Mouse (Mus musculus): Measurements from ENCODE around the gene Pou2f1.

The Pou2f1 gene

DNA sequence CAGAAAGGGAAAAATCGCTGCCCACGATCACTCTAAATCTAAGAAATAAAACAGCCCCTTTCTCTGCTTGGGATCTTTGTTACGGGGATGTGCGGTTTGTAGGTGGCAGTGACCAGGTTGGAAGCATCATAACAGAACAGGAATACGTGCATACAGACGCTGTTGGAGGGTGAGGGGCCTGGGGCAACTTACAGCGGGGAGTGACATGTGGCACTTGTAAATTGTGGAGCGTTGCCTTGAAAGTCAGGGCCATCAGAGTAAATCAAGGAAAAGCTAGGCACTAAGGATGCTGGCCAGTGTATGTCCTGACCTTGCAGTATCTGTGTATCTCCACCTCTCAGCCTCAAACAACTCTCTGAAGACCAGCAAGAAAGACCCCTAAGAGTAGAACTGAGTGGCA, 154.1 kb downstream of the Pou2f1 start:
- peak; percentile 56 for DNase-seq (ENCODE audit: low read depth)

DNA sequence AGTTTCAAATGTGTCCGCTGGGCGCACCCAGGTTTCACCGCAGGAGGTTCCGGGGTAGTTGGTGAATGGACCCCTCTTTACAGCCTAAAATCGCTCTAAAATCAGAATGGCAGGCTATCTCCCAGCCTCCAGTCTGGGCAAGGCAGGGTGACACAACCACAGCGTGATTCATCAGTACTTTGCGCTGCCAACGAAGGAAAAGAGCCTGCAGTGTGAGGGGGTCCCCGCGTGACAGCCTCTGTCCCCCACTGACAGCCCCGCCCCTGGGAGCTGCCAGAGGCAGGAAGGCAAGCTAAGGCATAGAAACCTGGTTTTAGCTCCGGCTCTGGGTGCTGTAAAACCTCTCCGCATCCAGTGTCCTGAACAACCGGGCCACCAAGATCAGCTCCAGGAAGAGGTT, 157.1 kb downstream of the Pou2f1 start:
- DNase-seq (ENCODE audit: low read depth): no peak

DNA sequence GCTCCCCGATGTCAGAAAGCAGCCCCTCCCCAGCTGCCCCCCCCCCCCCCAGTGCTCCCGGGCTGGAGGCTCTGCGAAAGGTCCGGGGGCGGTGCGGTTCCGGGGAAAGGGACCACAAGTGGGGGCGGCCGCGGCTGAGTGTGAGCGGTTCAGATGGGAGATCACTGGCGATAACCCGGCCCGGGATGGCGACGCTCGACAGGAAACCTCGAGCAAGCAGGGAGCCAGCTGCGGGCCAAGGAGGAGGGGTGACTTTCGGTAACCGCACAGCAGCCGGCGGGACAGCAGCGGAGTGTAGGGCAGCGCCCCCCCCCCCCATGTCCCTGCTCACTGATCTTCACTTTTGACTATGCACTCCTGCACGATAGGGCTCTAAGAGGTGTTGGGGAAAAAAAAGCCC, 157.5 kb downstream of the Pou2f1 start:
- peak; percentile 88 for DNase-seq (ENCODE audit: low read depth)

DNA sequence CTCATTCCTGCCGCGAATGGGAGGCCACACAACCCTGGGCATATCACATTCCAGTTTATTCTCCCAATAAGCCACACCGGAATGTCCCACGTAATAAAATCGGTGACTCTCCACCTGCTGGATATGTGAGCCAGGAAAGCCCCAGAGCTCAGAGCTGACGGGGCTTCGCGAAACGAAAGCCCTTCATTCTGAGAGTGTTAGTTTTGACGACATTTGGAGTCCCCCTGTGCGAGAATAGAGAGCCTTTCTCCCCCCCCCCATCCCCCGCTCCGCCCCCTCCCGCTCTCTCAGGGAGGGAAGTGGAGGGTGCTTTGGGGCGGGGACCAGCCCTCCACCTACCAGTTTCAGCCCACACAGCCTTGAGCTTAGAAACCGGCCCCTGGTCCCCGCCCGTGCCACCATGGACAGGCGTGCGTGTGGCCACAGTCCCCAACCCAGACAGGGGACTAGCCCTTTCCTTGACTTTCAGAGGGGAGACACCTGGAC, 158.0 kb downstream of the Pou2f1 start:
- peak; percentile 88 for DNase-seq (ENCODE audit: low read depth)

DNA sequence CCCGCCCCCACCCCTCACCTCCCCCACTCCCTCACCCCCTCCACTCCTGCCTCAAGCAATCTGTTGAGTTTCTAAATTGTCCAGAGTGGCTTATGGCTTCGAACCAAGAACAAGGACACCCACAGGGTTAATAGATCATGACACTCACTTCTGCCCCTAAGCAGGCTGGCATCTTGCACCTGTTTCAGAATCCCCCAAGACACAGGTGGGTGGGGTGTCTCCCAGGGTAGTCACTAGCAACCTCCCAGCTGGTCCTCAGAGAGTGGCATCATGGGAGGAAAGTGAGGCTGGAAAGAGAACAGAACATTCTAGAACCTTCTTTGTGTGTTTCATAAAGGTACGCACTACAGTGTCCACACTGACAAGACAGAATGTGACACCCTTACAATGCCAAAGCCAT, 158.9 kb downstream of the Pou2f1 start:
- peak; percentile 69 for DNase-seq (ENCODE audit: low read depth)

DNA sequence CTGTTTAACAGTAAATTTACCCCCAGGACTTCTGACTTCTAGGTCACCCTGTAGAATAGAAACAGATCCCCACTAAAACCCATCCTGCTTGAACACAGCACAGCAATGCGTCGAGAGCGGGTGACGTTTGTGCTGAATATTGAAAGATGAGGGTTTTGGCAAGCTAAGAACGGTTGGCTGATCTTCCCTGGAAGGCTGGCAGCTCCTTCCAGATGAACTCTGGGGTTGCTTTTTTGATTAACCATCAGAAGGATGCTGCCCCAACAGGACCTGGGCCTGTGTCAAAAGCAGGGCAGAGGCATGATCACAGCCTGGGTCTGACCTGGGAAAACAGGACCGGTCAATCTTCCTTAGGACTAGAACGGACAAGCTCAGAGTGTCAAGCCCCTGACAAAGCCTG, 160.3 kb downstream of the Pou2f1 start:
- no peak for DNase-seq (ENCODE audit: low read depth)

DNA sequence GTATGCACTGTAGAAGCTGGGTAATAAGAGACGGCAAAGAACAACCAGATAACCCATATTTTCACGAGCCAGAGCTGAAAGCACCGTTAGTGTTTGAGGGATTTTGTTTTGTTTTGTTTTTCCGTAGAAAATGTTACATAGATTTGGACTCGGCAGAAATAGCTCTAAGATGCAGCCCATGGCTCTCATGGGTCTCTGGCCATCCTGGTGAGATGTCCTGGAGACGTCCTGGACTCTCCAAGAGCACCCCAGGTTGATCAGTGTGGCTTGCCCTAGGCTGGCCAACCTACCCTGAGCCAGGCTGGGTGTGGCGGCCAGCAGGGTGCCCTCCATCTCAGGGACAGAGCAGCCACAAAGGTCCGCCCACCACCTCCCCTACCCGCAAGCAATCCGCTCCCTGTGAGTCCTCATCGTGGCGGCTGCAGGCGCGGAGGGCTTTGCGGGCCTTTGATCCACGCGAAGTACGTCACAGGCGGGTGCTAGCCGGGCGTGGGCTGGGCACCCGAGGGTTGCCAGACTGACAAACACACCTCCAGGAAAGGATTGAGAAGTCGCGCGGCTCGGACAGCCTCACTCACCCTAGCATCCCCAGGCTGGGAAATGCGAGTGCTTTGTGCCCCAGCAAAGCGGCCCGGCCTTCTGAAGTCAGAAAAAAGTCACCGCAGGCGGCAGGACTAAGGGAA, 161.8 kb downstream of the Pou2f1 start:
- peak; percentile 77 for DNase-seq (ENCODE audit: low read depth)

DNA sequence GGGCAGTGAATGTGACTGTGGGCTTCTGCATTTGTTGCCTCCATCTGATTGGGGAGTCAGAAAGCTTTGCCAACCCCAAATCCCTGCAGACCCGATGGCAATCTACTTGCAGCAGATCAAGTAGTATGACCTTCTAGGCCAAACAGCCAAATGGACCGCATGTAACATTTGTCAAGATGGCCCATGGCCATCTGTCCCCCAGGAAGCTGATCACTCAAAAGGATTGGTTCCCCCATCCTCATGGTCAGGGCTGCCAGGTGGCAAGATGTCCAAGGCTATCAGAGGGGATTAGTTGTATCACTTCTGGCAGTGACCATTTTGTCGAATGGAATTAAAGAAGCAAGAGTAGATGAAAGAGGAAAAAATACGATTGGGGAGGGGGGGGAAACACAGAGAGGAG, 163.3 kb downstream of the Pou2f1 start:
- no peak for DNase-seq (ENCODE audit: low read depth)

DNA sequence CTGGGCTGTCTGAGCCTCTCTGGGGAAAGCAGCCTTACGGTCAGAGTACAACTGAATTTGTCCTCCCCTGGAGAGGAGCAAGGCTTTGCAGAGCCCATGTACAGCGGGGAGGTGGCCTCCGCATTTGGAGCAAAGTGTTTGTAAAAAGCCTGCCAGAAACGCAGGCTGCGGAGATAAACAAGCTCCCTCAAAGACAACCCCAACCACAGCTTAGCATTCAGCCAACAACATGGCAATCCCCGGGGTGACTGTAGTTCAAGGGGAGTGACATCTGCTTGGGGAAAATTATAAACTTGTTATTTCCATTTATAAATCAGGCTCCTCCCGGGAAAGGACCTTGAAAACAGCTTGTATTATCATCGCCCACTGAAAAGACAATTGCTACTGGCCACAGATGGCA, 164.9 kb downstream of the Pou2f1 start:
- DNase-seq (ENCODE audit: low read depth): peak; percentile 81

DNA sequence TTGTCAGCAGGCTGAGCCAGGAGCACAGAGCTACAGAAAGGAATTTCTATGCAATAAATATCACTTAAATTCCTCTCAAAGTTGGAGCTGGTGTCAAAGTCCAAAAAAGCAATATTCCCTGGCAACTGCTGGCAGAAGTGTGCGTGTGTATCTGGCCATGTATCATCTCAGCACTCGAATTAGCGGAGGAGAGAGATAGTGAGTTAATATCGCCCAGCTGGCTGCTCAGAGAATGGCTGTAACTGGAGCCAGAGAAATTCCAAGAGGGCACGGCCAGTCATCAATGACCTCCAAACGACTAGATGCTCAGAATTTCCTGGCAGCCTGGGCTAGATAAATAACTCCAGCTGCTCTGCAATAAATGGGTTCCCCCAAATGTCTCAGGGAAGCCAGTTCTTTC, 166.0 kb downstream of the Pou2f1 start:
- DNase-seq (ENCODE audit: low read depth): no peak

DNA sequence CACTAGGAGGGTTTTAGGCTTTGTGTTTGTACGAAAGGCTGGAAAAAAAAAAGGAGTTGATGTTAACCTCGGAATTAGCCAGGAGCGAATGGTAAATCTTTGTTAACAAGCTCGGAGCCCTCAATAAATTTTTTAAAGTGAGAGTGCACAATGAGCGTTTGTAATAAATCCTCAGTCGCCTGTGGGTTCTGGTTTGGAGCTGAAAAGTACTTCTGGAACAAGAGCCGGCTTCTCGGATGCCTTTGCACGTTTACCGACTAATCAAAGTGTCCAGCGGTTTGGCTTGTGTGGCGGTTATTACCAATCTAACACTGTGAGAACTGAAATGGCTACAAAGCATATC, 167.9 kb downstream of the Pou2f1 start:
- DNase-seq (ENCODE audit: low read depth): no peak

DNA sequence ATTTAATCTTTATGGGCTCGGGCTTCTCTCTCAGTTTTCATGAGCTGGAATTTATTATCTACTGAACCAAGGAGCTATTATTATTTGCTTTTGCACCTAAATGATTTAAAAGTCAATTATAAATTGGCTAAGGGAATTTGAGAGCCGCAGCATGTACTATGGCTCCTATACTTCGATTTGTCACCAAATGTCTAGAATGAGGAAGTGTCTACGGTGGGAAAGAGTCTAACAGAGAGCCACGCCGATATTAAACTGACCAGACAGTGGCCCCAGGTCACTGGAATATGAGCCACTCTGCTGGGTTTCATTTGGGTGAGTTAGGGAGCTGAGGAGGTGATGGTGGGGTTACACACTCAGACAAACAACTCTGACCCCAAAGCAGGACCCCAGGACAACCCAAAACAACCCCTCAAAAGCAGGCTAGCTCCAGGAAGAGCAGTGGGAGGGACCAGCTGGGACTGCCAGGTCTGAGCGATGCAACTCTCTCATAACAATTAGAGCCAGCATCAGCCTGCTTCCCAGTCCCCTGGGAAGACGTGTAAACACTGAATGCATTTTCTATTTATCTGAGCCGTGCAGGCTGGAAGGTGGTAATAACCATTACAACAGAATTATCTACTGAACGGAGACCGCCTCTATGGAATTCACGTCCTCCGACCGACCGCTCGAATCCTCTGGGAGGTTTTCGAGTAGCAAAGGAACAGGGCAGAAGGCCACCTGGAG, 168.4 kb downstream of the Pou2f1 start:
- DNase-seq (ENCODE audit: low read depth): no peak

DNA sequence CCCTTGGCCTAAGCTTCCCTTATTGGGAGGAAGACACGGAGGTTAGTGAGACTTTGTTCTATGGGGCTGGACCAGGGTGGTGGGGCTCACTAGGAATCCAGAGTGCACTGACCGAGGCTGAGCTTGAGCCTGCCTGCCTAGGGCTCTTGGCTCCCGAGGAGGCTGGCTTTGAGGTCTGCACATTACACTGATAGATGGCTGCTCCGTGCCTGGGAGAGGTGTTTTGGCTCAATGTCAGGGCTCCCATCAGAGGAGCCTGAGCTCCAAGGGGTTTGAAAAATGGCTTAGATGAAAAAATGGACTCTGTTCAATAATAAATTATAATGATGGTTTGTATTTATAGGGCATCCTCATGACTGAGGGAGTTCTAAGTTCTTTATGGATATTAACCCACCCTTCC, 169.2 kb downstream of the Pou2f1 start:
- no peak for DNase-seq (ENCODE audit: low read depth)

DNA sequence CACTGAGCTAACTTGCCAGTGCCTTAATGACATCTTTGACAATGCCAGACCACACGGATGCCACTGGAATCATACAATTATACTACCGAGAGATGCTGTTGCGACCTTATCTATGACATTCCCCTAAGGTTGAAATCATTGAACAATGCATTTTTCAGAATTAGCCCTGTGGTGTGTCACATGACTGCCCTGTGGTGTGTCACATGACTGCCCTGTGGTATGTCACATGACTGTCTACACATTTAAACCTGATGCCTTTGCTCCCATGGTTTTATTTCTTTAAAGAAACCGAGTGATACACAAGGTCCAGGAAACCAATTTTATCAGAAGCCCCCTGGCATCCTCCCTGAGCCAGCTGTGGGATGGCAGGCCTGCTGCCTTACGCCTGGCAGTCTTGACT, 172.6 kb downstream of the Pou2f1 start:
- DNase-seq (ENCODE audit: low read depth): no peak

DNA sequence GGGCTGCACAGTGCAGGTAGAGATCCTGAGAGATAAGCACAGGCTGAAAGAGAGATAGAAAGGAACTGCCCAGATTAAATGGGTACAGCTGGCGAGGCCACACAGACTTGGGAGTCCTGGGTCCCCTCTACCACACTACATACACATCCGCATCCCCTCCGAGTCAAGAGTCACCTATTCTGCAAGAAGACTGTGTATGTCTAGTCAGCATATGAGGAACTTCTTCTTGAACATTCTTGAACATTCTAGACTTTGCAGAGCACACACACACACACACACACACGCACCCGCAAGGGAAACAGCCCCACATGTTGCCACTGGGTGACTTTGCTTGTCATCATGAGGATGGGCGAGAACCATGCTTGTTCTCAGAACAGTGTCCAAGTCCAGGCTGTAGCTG, 173.9 kb downstream of the Pou2f1 start:
- peak; percentile 75 for DNase-seq (ENCODE audit: low read depth)

DNA sequence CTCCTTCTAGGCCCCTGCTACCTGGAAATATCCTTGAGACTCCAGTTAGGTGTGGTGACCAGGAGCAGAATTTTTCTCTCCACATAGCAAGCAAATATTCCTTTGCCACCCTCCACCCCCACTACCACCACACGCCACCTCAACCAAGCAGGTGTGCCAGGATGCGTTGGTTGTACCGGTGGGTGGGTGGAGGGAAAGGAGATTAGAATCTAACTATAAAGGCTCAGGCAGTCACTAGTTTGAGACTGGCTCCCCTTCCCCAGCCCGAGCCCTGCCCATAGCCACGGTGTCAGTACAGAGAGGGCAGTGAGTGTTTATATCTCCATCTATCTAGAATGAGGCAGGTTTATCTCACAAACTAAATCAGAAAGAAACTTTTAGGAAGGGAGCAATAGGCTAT, 174.3 kb downstream of the Pou2f1 start:
- peak; percentile 60 for DNase-seq (ENCODE audit: low read depth)

DNA sequence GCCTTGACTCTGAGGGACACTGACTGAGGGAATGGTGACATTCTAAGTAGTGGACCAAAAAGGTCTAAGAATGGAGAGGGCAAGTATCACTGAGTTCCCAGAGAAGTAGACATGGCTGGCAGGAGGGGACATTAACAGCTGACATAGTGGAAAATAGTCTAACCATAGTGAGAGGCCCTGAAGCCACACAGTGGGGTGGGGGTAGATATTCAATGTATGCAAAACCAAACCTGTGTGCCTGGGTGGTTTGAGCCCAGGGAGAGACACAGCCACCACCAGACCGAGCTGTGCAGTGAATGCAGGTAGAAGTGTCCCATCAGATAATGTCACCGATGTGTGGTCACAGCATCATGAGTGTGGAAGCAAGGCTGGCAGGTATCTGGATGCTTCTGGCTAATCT, 180.4 kb downstream of the Pou2f1 start:
- DNase-seq (ENCODE audit: low read depth): no peak

DNA sequence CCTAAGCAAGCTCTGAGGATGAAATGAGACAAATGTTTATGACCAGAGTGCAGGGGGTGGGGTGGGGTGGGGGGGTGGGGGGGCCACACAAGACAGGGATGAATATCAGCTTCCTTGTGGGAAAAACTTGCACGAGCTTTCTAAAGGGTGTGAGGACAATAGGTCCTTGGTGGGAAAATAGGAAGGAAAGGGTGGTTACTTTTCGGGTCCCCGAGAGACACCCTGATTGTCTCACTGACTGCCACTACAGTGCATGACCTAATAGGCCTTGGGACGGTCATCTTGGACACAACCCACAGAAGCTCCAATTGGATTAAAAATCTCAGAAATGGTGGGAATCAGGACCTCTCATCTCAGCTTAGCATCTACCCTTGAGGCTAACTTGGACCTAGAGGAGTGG, 183.3 kb downstream of the Pou2f1 start:
- DNase-seq (ENCODE audit: low read depth): no peak

DNA sequence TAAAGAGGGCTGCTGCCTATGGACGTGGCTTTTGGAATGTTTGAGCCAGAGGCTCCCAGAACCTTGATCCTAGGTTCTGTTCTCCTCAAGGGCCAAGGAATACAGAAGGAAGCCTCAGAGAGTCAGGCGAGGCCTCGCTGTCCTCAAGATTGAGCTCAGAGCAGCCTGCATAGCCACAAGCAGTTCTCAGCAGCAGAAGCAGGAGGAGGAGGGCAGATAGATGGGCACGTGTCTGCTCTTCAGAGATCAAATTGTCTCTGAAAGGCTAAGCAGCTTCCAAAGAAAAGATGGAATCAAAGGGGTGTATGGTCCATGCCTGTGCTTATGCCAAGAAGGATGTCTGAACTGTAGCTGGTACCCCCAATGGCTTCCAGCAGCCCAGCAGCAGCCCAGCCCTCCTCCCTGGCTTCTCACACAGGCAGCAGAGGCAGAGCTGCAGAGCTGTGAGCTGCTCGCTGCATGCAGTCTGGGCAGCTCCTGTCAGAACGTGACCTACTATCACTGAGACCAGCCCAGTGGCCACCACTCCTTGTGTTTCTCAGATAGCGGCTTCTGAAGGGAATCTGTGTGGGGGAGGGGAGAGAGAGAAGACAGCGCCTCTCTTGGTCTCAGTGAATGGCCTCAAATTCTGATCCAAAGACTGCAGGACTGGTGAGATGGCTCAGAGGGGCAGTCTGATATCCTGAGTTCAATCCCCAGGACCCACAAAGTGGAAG, 184.2 kb downstream of the Pou2f1 start:
- DNase-seq (ENCODE audit: low read depth): no peak

DNA sequence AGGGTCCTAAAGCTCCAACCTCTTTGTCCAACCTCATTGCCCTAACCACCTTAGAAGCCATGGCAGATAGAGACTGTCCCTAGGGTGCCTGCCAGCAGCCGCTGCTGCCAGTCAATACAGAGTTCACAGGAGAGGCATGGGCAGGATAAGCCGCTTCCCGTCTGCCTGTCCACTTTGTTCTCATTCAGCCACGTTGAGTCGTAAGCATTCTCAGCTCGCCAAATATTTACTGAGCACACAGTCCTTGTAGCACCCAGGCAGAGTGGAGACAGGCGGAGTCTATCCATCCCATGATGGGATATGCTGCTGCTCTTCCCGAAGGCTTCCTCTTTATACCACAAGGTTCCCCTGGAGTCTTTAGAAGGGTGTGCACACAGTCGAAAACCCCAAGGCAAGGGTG, 185.2 kb downstream of the Pou2f1 start:
- DNase-seq (ENCODE audit: low read depth): no peak

DNA sequence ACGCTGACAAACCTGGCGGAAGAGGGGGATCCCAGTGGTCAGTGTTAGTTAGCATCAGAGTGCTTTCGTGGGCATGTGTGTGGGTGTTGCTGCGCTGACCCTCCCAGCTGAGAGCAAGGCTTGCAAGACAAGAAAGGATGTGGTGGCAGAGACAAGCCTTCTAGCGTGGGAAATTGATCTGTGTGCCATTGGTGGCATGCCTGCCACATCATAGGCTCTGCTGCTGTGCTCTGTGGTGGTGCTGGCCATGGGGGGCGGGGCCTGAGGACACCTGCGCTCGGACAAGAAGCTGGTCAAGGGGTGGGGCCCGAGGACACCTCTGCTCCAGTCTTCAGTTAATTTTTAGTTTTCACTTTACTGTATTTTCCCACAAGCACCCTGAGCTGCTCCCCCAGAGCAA, 186.1 kb downstream of the Pou2f1 start:
- peak; percentile 73 for DNase-seq (ENCODE audit: low read depth)

Measured in naive thymus-derived CD4-positive, alpha-beta T cell, adult 2 months (primary cell).